In the genomic region with DNA sequence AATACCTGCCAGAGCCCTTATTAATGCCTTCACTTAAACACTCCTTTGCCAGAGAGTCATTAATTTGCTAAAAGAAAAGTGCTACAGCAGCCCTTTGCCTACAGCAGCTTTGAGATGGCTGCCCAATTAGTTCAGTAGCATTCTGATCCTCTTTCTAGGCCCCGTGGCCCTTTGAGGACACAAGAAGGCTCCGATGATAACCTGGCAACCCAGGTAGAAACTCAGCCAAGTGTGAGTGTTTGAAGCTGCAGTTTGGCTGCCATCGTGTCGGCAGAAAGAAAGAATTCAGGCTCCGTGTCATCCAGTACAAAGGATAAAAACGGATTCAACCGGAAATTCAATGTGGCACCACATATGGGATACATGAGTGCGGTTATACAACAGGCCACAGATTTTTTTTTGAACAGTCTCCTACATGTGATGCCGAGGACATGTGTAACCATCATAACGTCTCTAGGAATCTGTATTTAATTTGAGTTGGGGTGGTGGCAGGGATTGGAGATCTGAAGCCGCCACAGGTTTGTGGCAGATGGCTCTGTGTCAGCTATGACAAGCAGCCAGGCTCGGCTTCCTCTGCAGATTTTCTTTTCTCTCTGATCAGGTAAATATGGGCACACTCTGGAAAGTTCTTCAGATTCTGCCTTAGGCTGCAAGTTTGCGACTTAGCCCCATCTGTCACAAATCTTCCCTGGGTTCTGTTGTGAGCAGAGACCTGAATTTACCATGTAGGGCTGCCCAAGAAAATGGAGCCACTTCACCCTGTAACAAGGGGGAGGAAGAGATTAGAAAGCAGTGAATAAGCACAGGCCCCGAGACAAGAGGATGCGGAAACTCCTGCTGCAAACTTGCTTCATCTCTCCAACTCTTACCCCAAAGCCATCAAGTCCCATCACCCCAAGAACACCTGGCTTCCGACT, we compare ENCODE assay signal across 14 mouse cellular contexts.
DNase-seq lines count a peak whose midpoint lies in the region; ATAC-seq and TF ChIP-seq lines count a peak whose summit lies in the region.
"Had no signal": no experiment of that assay in that cellular context is flagged by ENCODE, and none has a peak within 500 bp of the region (broad histone marks: within the 10 kb centered on the region; RNA-seq: fewer than 3 reads in every experiment).

No protein-coding gene starts in this region.

- H3K36me3 ChIP-seq in embryonic facial prominence, embryonic 11.5 days (replicated peaks; ENCODE audit: control insufficient read depth, insufficient read depth, low read depth, low read length): no peaks in the 10 kb centered on the region
- no peaks in the 10 kb centered on the region for H3K36me3 ChIP-seq in embryonic facial prominence, embryonic 10.5 days (replicated peaks)
- no peaks in the 10 kb centered on the region for H3K36me3 ChIP-seq in embryonic facial prominence, embryonic 14.5 days (ENCODE audit: control insufficient read depth, insufficient read depth, low read length)
- H3K36me3 ChIP-seq in liver, postnatal 0 days (replicated peaks; ENCODE audit: insufficient read depth, low read length): no peaks in the 10 kb centered on the region
- H3K36me3 ChIP-seq: hindbrain, embryonic 12.5 days; midbrain, embryonic 12.5 days had no signal

- H3K9ac ChIP-seq in embryonic facial prominence, embryonic 11.5 days (replicated peaks; ENCODE audit: low read length): no peak overlapping the region
- no peak overlapping the region for H3K9ac ChIP-seq in embryonic facial prominence, embryonic 14.5 days (ENCODE audit: low read depth, low read length)
- H3K9ac ChIP-seq in liver, postnatal 0 days (replicated peaks): no peak overlapping the region
- H3K9ac ChIP-seq: heart, embryonic 12.5 days; hindbrain, embryonic 12.5 days; midbrain, embryonic 12.5 days had no signal

- no peaks in the 10 kb centered on the region for H3K9me3 ChIP-seq in embryonic facial prominence, embryonic 11.5 days (replicated peaks; ENCODE audit: control insufficient read depth, low read length)
- H3K9me3 ChIP-seq in embryonic facial prominence, embryonic 10.5 days: no peaks in the 10 kb centered on the region
- H3K9me3 ChIP-seq in embryonic facial prominence, embryonic 14.5 days (ENCODE audit: control insufficient read depth, low read length): no peaks in the 10 kb centered on the region
- H3K9me3 ChIP-seq in liver, postnatal 0 days (ENCODE audit: low read length): no peaks in the 10 kb centered on the region
- H3K9me3 ChIP-seq: heart, embryonic 12.5 days; hindbrain, embryonic 12.5 days; midbrain, embryonic 12.5 days had no signal

- H3K27ac ChIP-seq in embryonic facial prominence, embryonic 11.5 days (replicated peaks; ENCODE audit: low read depth, low read length): no peak overlapping the region
- no peak overlapping the region for H3K27ac ChIP-seq in embryonic facial prominence, embryonic 10.5 days (replicated peaks)
- no peak overlapping the region for H3K27ac ChIP-seq in embryonic facial prominence, embryonic 14.5 days (replicated peaks; ENCODE audit: low read depth, low read length)
- H3K27ac ChIP-seq in liver, postnatal 0 days (ENCODE audit: low read depth): no peak overlapping the region
- H3K27ac ChIP-seq: hindbrain, embryonic 12.5 days; midbrain, embryonic 12.5 days had no signal

- TF ChIP-seq EP300 in liver, postnatal 0 days (IDR thresholded peaks at IDR 0.05; ENCODE audit: low read depth): no peak

- DNase-seq in embryonic facial prominence, embryonic 11.5 days (ENCODE audit: low spot score): peak; percentile 8
- DNase-seq in embryonic facial prominence, embryonic 10.5 days (ENCODE audit: low spot score): no peak
- peak; percentile 35 for DNase-seq in cerebellum, adult 11-12 months
- peak; percentile 65 for DNase-seq in embryonic facial prominence, embryonic 14.5 days (ENCODE audit: low spot score)
- DNase-seq in left cerebral cortex, adult 18-20 months (ENCODE audit: low spot score in 2 of 2): peak; percentile 45 to 61
- no peak for DNase-seq in liver, postnatal 0 days
- no peak for DNase-seq in thymus, postnatal 10 days (ENCODE audit: low spot score in 2 of 2)
- no peak for DNase-seq in adrenal gland, postnatal 25 days
- DNase-seq: gastrocnemius, postnatal 10 days; kidney, adult 2 months; lung, postnatal 10 days had no signal

- no peaks in the 10 kb centered on the region for H3K4me1 ChIP-seq in embryonic facial prominence, embryonic 11.5 days (ENCODE audit: control insufficient read depth, insufficient read depth, low read length)
- no peaks in the 10 kb centered on the region for H3K4me1 ChIP-seq in embryonic facial prominence, embryonic 10.5 days
- peaks cover 3% of the 10 kb centered on the region; the same call in 1 of the 2 replicates for H3K4me1 ChIP-seq in embryonic facial prominence, embryonic 14.5 days (ENCODE audit: control insufficient read depth, insufficient read depth, low read length)
- no peaks in the 10 kb centered on the region for H3K4me1 ChIP-seq in liver, postnatal 0 days (ENCODE audit: insufficient read depth)
- H3K4me1 ChIP-seq: heart, embryonic 12.5 days; hindbrain, embryonic 12.5 days had no signal

- no peak for TF ChIP-seq CTCF in liver, postnatal 0 days (IDR thresholded peaks at IDR 0.05; ENCODE audit: low read depth)

- H3K27me3 ChIP-seq in embryonic facial prominence, embryonic 11.5 days (ENCODE audit: control insufficient read depth, insufficient read depth, low read length): no peaks in the 10 kb centered on the region
- peaks cover 7% of the 10 kb centered on the region; the same call in 1 of the 2 replicates for H3K27me3 ChIP-seq in embryonic facial prominence, embryonic 10.5 days (replicated peaks; ENCODE audit: low read depth, poor library complexity, severe bottlenecking)
- no peaks in the 10 kb centered on the region for H3K27me3 ChIP-seq in embryonic facial prominence, embryonic 14.5 days (replicated peaks; ENCODE audit: control insufficient read depth, insufficient read depth, low read length)
- H3K27me3 ChIP-seq in liver, postnatal 0 days (ENCODE audit: insufficient read depth, low read length): no peaks in the 10 kb centered on the region
- H3K27me3 ChIP-seq: heart, embryonic 12.5 days; hindbrain, embryonic 12.5 days had no signal

- ATAC-seq in embryonic facial prominence, embryonic 11.5 days (replicated peaks; ENCODE audit: insufficient number of reproducible peaks, low FRiP score, low TSS enrichment, low read depth): no peak
- ATAC-seq in embryonic facial prominence, embryonic 14.5 days (ENCODE audit: low read depth): no peak
- ATAC-seq in liver, postnatal 0 days: no peak

- H3K4me2 ChIP-seq in embryonic facial prominence, embryonic 11.5 days (ENCODE audit: low read depth, low read length): no peak overlapping the region
- H3K4me2 ChIP-seq in embryonic facial prominence, embryonic 14.5 days (ENCODE audit: low read depth, low read length): no peak overlapping the region; the same call in 1 of the 2 replicates
- H3K4me2 ChIP-seq in liver, postnatal 0 days (ENCODE audit: low read depth, low read length): no peak overlapping the region
- H3K4me2 ChIP-seq: heart, embryonic 12.5 days; hindbrain, embryonic 12.5 days; midbrain, embryonic 12.5 days had no signal

- 75% methylated on average over 16 of the region's 16 CpGs for WGBS in embryonic facial prominence, embryonic 11.5 days
- WGBS in embryonic facial prominence, embryonic 10.5 days: 85% methylated on average over 16 of the region's 16 CpGs
- 62% methylated on average over 16 of the region's 16 CpGs for WGBS in embryonic facial prominence, embryonic 14.5 days
- 83% methylated on average over 16 of the region's 16 CpGs for WGBS in liver, postnatal 0 days (ENCODE audit: insufficient replicate concordance)

- no peak overlapping the region for H3K4me3 ChIP-seq in embryonic facial prominence, embryonic 11.5 days (ENCODE audit: low read depth, low read length)
- no peak overlapping the region for H3K4me3 ChIP-seq in embryonic facial prominence, embryonic 10.5 days
- no peak overlapping the region for H3K4me3 ChIP-seq in embryonic facial prominence, embryonic 14.5 days (ENCODE audit: low read depth, low read length)
- no peak overlapping the region for H3K4me3 ChIP-seq in liver, postnatal 0 days (ENCODE audit: low read depth, low read length)
- H3K4me3 ChIP-seq: heart, embryonic 12.5 days; hindbrain, embryonic 12.5 days; midbrain, embryonic 12.5 days had no signal

Comparison
In these comparisons a context has a peak if more than half of its experiments do, and no peak if none do; other contexts are left out.
1. DNase-seq: peak in embryonic facial prominence, embryonic 11.5 days (single experiment), cerebellum, adult 11-12 months (single experiment), embryonic facial prominence, embryonic 14.5 days (single experiment) and left cerebral cortex, adult 18-20 months (2 of 2); none in embryonic facial prominence, embryonic 10.5 days (single experiment), liver, postnatal 0 days (single experiment), thymus, postnatal 10 days (0 of 2) and adrenal gland, postnatal 25 days (single experiment).